Mouse (Mus musculus) kidney, adult 8-10 months (tissue): Measurements from ENCODE around the gene D17H6S53E.

Experiments used
- DNase-seq, 2 experiments: peaks; one replicate each; pipeline ENCODE4 v3.0.0; 2022

Gene D17H6S53E

DNA sequence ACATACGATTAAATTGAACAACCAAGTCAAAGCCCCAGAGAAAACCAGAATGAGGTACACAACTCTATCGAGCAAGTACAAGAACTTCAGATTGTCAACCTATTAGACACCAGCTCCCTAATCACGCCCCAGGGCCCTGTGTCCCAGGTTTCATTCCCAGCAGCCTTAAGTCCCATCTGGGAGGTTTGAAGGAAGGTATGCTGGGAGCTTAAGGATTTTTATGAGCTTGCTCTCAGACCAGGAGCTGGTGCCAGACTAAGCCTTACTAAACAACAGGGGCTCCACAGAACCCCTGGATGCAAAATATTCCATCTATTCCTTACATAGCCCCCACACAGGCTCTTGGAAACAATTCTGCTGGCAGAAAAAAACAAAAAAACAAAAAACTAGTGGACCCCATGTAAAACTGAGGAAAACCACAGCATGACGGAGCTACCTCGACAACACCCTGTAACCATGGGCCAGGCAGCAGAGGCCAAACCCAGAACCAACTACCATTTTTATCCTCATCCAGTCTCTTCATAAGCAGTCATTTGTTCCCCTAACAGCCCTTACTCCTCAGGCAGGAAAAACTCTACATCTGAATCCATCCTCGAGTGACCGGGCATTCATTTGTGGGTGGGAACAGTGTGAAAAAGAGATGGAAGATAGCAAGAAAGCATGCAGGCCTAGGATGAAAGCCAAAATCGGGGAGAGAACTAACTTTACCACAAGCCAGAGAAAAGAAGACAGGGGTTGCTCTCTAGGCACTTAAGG, 37.3 kb downstream of the D17H6S53E start:
- DNase-seq, result peak in 1 of 2 experiments; percentile 28

DNA sequence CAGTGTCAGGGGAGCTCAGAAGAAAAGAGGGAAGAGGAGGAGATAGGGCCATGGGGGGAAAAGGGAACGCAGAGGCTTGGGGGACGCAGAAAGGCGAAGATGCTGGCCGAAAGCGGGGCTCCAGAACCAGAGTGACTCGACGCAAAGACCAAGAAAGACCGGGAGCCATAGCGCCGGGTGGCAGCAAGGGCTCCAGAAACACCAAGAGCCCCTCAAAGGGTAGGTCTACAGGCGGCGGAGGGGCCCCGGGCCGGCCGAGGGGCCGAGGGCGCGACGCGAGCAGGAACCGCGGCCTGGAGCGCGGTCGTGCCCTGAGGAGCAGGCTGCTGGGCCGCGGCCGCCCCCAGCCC, 38.0 kb downstream of the D17H6S53E start:
- no peak for DNase-seq

DNA sequence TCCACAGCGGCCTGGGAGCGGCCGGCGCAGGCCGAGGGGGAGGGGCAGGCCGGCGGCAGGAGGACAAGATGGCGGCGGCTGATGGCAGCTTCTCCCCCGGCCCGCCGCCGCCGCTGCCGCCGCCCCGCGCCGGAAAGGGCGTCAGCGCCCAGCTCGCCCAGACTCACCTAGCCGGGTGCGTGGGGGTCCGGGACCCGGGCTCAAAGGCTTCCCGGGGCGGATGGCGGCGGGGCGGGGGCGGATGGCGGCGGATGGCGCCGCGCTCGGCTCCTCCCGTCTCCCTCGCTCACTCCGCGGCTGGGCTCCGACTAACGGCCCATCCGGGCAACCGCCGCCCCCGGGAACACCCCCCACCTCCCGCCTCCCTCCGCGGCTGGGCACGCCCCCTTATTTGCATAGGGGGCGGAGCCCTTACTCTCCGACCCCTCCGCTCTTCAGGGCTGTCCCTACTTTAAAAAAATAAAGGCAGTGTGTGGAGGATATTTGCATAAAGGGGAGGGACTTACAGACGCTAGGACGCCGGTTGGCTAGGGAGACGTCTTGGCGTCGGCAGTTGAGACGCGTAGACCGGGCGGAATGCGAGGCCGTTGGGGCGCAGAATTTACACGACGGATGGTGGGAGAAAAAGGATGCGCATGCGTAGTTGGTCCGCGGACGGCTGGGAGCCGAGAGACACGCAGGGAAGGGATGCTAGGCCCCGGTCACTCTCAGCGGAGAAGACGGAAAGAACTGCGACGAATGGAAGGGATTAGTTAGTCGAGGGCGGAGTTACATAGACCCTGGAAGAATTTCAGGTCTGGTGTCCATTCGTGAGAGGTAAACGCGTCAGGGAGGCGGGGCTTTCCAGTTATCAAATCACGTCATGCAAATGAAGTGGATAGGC, 38.6 kb downstream of the D17H6S53E start, which contains the start of gene Prrc2a:
Prrc2a (minus strand) TSS at position 330 of the 883 bp plus-strand sequence.
- peak; percentile 97 to 99 for DNase-seq

DNA sequence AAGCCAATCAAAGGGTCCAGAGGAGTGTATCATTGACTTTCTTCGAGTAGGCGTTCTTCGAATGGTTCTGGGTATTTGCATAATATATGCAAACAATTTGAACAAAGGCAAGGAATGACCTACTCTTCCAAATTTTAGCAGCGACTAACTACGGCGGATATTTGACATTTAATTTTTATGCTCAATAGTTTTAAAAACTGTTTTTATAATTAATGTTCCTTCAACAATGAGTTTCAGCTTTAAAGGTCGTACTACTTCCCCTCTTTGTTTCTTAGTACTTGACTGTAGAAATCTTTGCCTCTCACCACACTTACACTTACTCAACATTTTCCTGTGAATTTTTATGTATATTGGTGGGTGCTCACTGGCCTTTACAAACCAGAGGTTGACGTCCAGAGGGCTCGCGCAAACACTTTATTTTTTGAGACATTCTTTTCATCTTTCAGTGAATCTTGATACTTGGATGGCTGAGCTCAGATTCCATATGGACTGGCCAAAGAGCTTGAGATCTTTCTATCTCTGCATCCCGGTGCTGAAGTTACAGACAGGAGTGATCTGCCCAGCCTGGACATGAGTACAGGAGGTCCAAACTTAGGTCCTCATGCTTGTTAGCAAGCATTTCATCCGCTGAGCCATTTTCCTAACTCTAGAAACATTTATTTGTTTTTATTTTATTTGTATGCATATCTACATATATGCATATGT, 39.4 kb downstream of the D17H6S53E start:
- peak in 1 of 2 experiments; percentile 28 for DNase-seq

DNA sequence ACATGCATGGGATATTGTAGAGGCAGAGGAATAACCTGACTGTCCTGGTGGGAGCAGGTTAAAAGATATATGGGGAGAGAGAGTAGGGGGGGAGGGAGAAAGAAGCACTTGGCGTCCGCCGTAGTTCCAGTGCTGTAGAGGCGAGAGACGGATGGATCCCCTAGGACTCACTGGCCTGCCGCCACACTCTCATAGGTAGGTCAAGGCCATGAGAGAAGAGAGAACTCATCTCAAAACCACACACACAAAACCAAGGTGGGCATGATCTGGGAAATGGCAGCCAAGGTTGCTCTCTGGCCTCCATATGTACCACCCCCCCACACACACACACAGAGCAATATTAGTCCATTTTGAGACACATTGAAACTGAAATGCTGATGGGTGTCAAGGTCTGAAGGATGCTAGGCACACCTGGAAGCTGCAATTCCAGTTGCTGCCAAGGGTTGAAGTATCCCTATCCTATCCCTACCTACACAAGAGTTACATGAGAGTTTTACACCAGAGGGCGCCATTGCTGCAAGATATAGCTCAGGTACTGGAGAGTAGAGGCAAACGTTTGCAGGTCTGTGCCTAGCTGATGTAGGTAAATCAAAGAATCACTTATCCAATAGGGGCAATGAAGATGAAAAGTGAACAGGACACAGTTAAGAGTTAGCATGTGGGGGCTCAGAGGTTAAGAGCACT, 40.3 kb downstream of the D17H6S53E start:
- peak; percentile 82 for DNase-seq

DNA sequence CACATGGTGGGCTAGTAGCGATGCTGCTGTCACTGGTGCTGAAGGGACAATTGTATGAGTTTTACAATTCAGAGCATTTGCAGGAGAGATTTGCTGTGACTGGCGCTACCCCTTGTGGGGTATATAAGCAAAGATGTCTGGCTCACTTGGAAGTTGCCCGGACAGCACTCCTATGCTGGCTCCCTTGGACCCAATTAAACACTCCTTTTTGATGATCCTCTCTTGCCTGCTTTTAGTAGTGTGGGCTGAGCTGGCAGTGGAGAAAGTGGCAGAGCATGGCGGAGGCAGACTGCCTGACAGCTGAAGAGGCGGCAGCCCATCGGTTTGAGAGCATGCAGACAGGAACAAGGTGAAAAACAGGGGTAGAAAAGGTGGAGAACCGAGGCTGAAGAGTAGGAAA, 41.6 kb downstream of the D17H6S53E start:
- no peak for DNase-seq

DNA sequence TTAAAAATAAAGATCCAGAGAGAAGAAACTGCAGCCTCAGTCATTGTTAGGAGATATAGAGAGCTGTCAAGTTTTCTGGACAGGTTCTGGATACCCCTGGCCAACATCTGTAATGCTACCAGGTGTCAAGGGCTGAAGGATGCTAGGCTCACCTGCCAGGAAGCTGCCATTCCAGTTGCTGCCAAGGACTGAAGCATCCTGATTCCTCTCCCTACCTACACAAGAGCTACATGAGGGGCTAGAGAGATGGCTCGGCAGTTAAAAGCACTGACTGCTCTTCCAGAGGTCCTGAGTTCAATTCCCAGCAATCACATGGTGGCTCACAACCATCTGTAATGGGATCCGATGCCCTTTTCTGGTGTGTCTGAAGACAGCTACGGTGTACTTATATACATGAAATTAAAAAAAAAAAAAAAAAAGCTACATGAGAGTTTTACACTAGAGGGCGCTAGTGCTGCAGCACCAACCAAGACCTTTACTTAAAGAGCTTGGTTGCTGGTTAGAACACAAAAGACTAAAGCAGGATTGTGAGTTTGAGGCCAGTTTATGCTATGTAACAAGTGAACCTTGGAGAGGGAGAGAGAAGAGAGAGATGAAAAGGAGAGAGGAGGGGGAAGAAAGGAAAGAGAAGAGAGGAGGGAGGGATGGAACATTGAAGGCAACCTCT, 42.5 kb downstream of the D17H6S53E start:
- DNase-seq, result no peak

DNA sequence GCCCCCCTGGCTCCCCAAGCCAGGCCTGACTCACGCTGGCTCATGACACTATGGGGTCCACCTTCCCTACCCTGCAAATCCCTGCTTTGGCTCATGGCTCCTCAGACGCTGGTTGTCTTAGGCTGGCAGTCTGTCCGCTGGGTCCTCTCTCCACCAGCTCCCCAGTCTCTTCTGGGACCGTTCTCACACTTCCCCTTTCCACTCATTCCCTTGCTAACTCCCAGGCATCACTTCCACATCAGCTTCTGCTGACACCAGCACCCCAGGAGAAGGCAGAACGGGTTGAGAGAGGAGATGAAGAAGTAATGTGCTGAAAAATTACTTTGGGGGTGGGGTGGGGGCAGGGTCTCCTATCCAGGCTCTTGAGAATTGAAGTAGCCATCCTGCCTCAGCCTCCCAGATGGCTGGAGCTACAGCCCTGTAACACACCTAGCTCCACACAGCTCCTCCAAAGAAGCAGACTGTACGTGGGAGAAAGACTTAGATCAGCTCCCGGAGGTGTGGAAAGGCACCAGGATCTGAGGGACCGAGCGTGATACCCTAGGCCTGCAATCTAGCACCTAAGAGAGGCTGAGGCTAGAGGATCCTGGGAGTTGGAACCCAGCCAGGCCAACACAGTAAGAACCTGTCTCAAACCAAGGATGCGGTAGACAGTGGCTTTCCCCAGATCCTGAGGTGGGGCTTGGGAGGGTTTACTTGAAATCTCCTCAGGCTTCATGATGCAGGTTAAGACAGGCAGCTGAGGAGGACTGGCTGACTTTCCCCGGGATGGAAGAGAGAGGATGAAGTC, 46.5 kb downstream of the D17H6S53E start:
- no peak for DNase-seq

DNA sequence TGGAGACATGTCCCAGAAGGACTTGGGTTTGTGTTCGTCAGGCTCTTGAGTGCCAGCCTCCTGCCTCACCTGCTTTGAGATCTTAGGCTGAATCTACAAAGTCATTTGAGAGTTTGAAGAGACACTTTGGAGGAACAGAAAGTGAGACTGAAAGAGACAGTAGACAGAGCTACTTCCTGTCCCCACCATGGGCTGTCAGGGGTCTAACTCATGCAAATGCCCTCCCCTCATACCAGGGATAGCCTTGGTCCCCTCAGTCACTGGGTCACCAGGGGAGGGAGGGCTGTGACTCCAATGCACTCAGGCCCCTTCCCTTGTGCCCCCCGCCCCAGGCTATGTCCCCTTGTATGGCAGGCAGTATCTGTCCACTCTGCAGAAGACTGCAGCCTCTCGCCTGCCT, 47.2 kb downstream of the D17H6S53E start:
- no peak for DNase-seq

DNA sequence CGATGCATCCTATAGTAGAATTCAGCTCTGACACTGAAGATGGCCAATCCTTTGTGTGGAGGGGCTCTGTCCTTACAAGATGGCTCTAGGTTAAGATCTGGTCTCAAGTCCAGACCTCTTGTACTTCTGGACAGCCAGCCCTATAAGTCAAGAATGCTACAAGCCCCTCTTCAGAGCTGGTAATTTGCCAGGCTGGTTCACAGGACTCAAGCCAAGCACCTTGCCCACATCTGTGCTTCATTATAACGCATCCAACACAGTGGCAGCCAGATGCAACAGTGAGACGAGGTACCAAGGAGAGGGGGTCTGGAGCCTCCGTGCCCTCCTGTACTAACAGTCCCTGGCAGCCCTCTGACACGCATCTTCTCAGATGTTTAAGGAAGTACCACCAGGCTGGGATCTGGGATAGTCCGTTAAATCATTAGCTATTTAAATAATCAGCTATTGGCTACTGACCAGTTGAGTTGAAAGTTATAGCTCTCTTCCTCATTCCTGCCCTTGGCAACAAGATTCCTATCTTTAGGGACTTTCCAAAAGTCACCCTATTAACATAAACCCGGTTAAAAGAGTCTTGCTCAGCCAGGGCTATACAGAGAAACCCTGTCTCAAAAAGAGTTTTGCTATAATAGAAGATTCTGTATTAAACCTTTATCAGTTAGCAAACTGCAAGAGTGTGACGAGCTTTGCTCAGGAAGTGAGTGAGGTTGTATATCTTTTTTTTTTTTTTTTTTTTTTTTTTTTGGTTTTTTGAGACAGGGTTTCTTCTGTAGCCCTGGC, 48.2 kb downstream of the D17H6S53E start:
- no peak for DNase-seq

DNA sequence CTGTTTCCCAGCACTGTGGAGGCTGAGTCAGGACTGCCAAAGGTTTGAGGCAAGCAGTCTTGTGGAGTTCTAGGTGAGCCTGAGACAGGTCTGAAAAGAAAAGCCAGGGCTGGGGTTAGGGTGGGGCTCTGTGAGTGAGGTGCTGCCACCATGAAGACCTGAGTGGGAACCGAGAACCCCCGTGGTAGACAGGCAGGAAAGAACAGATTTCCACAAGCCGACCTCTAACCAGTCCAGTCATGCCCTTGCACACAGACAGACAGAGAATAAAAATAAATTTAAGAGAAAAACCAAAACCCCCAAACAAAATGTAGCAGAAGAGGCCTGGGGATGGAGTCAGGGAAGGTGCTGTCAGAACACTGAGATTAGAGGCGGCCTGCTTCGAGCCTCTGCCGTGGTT, 49.2 kb downstream of the D17H6S53E start:
- DNase-seq, result no peak

DNA sequence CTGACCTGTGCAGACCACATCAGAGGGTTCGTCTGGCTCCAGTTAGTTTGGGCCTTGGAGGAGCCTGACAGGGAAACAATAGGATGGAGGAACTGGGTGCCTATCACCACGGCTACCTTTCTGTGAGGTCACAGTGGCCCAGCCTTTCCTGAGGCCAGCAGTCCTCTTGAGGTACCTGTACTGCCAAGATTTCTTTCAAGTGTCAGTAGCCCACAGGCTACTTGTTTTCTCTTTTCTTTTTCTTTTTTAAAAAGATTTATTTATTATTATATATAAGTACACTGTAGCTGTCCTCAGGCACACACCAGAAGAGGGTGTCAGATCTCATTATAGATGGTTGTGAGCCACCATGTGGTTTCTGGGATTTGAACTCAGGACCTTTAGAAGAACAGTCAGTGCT, 49.8 kb downstream of the D17H6S53E start, which contains the start of gene Aif1:
Aif1 (minus strand) TSS at position 101 of the 400 bp plus-strand sequence.
- no peak for DNase-seq
